Mouse (Mus musculus): ENCODE data around the gene Lonp2.

Lonp2 gene

DNA sequence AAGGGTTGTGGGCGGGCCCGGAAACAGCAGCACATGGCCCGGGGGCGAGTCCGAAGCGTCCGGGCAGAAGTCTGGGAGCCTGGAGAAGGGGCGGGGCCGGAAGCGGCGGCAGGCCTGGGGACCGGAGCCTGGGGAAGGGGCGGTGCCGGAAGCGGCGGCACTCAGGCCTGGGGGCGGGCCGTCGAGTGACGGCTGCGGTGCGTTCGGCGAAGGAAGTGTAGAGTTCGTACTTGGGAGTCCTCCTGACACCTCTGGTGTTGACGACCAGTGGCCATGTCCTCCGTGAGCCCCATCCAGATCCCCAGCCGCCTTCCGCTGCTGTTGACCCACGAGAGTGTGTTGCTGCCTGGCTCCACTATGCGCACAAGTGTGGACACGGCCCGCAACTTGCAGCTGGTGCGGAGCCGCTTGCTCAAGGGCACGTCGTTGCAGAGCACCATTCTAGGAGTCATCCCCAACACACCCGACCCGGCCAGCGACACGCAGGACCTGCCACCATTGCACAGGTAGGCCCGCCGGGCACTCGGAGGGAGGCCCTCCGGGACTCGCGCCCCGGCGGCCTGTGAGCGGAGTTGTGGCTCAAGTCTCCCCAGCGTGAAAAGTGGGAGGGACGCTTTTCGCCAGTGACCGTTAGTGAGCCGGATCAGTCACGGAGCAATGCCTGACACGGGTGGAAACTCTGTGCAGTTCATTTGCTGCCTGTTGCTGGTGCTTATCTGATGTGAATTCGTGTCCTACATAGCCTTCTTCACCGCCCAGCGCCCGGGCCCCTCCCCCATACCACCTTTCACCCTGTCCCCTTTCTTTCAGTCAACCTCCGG lies at the start of gene Lonp2:
Lonp2 (plus strand) TSS at position 133 of the 821 bp plus-strand sequence.
- peak; percentile 99 for DNase-seq (ENCODE audit: low read depth, low spot score)

DNA sequence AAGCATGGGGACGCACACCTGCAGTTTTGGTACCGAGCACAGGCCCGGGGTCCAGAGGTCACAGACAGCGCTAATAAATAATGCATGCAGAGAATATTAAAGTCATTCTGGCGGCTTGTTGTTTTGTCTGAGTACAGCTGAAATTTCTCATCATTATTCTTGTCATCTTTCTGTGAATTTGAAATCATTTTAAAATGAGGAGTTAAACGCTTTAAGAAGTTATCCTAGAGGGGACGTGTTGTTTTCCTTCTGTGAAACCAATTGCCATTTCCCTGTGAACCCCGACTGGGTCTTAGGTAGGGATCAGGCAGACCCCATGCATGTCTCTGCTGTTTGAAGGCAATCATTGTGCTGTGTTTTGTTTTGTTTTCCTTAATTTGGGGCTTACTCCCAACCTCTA lies 46.3 kb upstream of the Lonp2 start:
- DNase-seq (ENCODE audit: low read depth, low spot score) = no peak

DNA sequence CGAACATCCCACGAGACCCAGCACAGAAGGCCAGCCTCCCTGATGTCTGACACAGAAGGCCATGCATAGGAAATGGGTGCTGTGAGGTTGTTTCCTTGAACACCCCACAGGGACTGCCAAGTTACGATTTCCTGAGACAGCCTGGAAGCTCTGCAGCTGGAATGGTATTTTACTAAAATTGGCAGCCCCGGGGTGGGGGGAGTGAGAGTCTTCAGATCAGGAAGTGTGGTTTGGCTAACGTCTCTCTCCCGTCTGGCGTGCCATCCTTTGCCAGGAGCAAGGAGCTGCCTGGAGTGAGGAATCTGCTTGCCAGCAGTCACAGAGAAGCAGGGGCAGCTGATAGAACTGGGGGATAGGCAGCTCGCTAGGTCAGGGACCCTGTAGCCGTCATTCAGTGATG lies 45.8 kb upstream of the Lonp2 start:
- peak; percentile 79 for DNase-seq (ENCODE audit: low read depth, low spot score)

- no peak for DNase-seq (ENCODE audit: low read depth, low spot score)
These were observed 45.1 kb upstream of the Lonp2 start for GRCm38 (mm10) chr8:86578693-86579092.

- no peak for DNase-seq (ENCODE audit: low read depth, low spot score)
These were observed 43.4 kb upstream of the Lonp2 start, which contains the start of gene Abcc12 for GRCm38 (mm10) chr8:86580458-86580857. TSS of gene Abcc12 (minus strand) at chr8:86580686.

DNA sequence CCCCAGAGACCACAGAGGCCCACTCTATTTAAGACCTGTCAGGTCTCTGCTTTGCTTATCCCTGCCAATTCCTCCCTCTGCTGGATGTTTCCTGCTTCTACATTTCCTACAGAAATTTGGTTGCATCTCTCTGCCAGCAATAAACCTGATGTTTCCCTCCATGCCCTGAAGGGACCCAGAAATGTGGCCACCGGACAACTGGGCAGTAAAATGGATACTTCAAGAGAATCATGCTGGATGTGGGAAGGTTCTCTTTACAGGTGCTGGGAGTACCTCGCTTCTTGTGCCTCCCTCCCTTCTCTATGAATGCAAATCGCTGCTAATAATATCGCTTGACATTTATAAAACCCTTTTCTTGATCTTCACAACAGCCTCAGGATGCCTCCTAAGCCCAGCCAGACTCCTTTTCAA lies 41.9 kb upstream of the Lonp2 start:
- DNase-seq (ENCODE audit: low read depth, low spot score) = peak; percentile 60

DNA sequence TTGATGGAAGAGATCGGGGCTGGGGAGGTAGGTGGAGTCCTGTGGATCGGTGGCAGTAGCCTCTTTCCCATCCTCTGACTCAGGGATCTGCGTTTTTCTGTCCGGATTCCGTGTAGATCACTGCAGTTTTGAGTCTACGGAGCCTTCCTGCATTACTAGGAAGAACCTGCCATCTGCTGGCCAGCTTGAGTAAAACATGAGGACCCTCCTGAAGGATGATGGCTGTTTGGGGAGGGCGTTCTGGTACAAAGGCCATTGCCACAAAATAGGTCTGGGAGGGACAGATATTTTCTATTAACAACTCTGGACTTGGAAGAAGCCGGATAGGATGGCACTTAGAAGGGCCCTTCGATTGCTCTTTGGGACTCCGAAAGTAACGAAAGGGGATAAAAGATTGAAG lies 38.7 kb upstream of the Lonp2 start:
- DNase-seq (ENCODE audit: low read depth, low spot score) = peak; percentile 94

DNA sequence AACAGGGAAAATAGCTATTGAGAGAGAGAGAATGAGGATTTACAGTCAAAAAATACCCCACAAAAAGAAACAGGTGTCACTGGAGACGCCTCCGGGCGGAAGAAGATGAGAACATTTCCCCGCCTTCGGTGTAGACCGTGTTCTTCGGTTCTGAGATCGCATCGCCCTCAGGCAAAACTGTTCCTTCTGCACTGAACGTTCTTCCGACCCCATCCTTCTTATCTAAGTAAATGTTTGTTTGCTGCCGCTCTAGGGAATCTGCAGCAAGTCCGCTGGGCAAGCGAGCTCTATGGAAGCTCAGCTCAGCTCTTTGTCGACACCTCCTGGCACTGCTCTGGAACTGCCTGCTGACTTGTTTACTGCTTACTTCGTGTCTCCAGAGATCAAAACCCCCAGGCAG lies 38.3 kb upstream of the Lonp2 start:
- DNase-seq (ENCODE audit: low read depth, low spot score) = peak; percentile 94

DNA sequence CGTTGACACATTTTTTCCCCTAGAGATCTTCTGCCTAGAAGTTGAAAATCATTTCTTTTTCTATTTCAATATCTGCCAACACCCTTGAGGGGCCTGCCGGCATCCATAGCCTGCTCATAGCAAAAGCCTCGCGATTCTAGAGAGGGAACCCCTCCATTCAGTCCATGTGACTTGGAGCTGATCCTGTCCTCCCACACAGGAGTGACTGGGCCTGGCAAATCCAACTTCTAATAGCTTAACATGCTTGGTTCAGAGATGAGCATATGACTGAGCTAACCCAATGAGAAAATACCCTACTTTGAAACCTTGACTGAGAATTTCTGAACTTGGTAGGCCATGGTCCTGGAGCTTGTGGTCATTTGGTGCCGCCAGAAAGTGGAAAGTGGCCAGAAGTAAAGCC lies 37.8 kb upstream of the Lonp2 start:
- DNase-seq (ENCODE audit: low read depth, low spot score) = peak; percentile 59

GRCm38 (mm10) chr8:86586642-86587041 lies 37.2 kb upstream of the Lonp2 start:
- DNase-seq (ENCODE audit: low read depth, low spot score) = peak; percentile 60

- DNase-seq (ENCODE audit: low read depth, low spot score) = no peak
These were observed 35.5 kb upstream of the Lonp2 start for GRCm38 (mm10) chr8:86588338-86588737.

GRCm38 (mm10) chr8:86593099-86593498 lies 30.7 kb upstream of the Lonp2 start:
- DNase-seq (ENCODE audit: low read depth, low spot score) = no peak

DNA sequence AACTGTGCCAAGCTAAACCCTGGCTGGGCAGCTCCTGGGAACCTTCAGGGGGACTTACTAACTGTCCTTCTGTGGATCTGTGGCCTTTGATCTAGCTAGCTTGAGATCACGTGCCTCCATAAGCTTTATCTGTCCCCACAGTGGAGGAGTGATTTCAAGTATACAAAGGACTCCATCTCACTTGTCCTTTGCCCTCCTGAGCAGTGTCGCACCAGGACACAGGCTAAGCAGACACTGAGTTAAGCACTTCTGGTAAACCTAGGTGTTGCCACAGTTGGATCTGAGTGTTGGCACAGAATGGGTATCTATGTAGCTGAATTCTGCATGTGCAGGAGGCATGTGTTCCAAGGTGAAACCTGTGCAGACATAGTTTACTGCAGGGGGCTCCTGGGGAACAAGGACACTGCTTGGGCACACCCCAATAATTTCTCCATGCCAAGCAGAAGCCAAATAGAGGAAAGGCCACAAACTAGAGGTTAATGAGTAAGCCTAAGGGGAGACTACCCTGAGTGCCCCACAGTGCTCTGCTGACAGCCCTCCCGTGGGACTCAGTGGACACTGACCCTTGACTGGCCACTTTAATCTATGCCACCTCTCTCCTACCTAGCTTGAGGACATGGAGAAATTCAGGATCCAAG lies 29.6 kb upstream of the Lonp2 start:
- no peak for DNase-seq (ENCODE audit: low read depth, low spot score)

DNA sequence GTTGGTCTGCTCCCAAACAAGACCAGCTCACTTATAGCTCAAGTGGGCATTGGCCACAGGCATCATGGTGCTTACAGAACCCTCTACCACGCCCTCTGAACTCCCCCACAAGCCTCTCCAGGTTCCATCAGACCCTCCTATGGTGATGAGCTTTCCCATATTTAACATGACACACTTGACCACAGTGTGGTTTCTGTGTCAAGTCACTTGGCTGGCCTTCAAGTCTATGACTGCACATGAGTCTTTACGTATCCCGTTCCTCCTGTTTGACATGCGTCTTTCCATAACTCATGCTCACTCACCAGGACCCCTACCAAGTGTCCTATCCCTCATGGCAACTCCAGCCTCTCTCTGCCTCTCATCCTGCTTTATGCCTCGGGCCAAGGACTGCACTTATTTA lies 28.2 kb upstream of the Lonp2 start:
- DNase-seq (ENCODE audit: low read depth, low spot score) = peak; percentile 52

GRCm38 (mm10) chr8:86597681-86598080 lies 26.2 kb upstream of the Lonp2 start:
- no peak for DNase-seq (ENCODE audit: low read depth, low spot score)

DNA sequence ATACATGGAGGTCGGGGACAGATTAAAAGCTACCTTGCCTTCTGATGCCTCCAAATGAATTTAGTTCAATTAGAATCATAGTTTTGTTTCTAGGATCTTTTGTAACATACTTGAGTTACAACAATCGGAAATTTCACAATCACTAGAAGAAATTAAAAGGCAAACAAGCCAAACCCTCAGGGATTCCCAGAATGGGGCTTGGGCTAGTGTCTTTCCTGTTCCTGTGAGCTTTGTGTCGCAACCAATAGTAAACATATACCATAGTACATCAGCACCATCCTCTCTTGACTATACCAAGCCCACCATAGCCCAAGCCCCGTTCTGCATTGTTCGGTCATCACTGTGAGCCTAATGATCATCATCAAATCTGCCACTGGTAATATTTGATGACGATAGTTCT lies 24.5 kb upstream of the Lonp2 start:
- no peak for DNase-seq (ENCODE audit: low read depth, low spot score)

DNA sequence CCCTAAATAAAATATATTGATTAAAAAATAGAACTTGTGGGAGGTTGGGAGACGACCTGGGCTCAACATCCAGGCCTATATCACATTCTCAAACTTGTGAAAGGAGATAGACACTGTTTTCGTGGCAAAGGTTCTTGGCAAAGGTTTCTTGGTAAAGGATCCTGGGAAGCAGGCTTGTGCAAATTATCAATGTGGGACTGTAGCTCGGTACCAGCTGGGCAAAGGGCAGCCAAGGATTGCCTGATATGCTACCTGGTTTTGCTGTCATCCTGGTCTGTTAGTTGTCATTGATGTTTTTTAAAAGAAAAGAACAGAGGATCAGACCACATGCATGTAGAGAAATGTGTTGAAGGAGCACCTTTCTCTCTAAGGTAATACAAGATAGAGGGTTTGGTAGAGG lies 23.5 kb upstream of the Lonp2 start:
- no peak for DNase-seq (ENCODE audit: low read depth, low spot score)

GRCm38 (mm10) chr8:86603174-86603573 lies 20.7 kb upstream of the Lonp2 start:
- no peak for DNase-seq (ENCODE audit: low read depth, low spot score)

GRCm38 (mm10) chr8:86604676-86605075 lies 19.2 kb upstream of the Lonp2 start:
- no peak for DNase-seq (ENCODE audit: low read depth, low spot score)

GRCm38 (mm10) chr8:86613798-86614197 lies 10.0 kb upstream of the Lonp2 start:
- DNase-seq (ENCODE audit: low read depth, low spot score) = no peak

GRCm38 (mm10) chr8:86615095-86615769 lies 8.6 kb upstream of the Lonp2 start:
- DNase-seq (ENCODE audit: low read depth, low spot score) = no peak

GRCm38 (mm10) chr8:86617759-86618387 lies 6.0 kb upstream of the Lonp2 start:
- DNase-seq (ENCODE audit: low read depth, low spot score) = no peak
